Mouse (Mus musculus) adrenal gland, postnatal 36 days (tissue): Measurements from ENCODE around the gene Polr2h. TPM values are rescaled to one million over a fixed set of nuclear protein-coding genes. Genes with fewer than 3 reads are reported as not detected.

Experiments used
- DNase-seq, 2 experiments: peaks; one replicate each; pipeline ENCODE4 v3.0.0; 2021; ENCODE audit warnings: mixed read lengths in 1 of 2
- total RNA-seq, 2 experiments: library from RNA; stranded (reverse); gene quantifications; 2 replicates each; pipeline ENCODE4 v1.2.3; 2021

The Polr2h gene
- total RNA-seq, 2 experiments from 2014 or later, result 37.0 to 56.4 TPM

- no peak for DNase-seq
Measured at GRCm38 (mm10) chr16:20722736-20723135, 5.3 kb downstream of the Polr2h start.

- DNase-seq, result no peak
Measured at GRCm38 (mm10) chr16:20723247-20723646, 5.8 kb downstream of the Polr2h start.

- peak; percentile 84 to 85 for DNase-seq
Measured at GRCm38 (mm10) chr16:20724338-20724748, 6.9 kb downstream of the Polr2h start.

- no peak for DNase-seq
Measured at GRCm38 (mm10) chr16:20725321-20725720, 7.9 kb downstream of the Polr2h start.

- no peak for DNase-seq
Measured at GRCm38 (mm10) chr16:20725750-20726149, 8.3 kb downstream of the Polr2h start.

GRCm38 (mm10) chr16:20726384-20726783, 8.9 kb downstream of the Polr2h start:
- no peak for DNase-seq

GRCm38 (mm10) chr16:20730293-20730711, 12.8 kb downstream of the Polr2h start:
- peak; percentile 24 to 28 for DNase-seq

GRCm38 (mm10) chr16:20731688-20732087, 14.2 kb downstream of the Polr2h start:
- DNase-seq, result no peak

GRCm38 (mm10) chr16:20732251-20732924, 14.9 kb downstream of the Polr2h start:
- no peak for DNase-seq

- DNase-seq, result peak; percentile 83 to 84
Measured at GRCm38 (mm10) chr16:20732925-20733730, 15.7 kb downstream of the Polr2h start, which contains the start of gene Chrd. Chrd (plus strand) TSS chr16:20733127.

- no peak for DNase-seq
Measured at GRCm38 (mm10) chr16:20733731-20734730, 16.6 kb downstream of the Polr2h start, which contains the start of gene Thpo. Thpo (minus strand) TSS chr16:20734511.

GRCm38 (mm10) chr16:20735651-20736050, 18.2 kb downstream of the Polr2h start:
- no peak for DNase-seq

- DNase-seq, result no peak
Measured at GRCm38 (mm10) chr16:20736168-20736567, 18.7 kb downstream of the Polr2h start.

GRCm38 (mm10) chr16:20736823-20737222, 19.4 kb downstream of the Polr2h start:
- no peak for DNase-seq

GRCm38 (mm10) chr16:20739845-20740244, 22.4 kb downstream of the Polr2h start:
- no peak for DNase-seq

- DNase-seq, result peak; percentile 75 to 80
Measured at GRCm38 (mm10) chr16:20746641-20747040, 29.2 kb downstream of the Polr2h start.

GRCm38 (mm10) chr16:20750518-20750917, 33.1 kb downstream of the Polr2h start:
- DNase-seq, result no peak

GRCm38 (mm10) chr16:20756052-20756451, 38.6 kb downstream of the Polr2h start:
- DNase-seq, result peak; percentile 47 to 61

GRCm38 (mm10) chr16:20757385-20757784, 39.9 kb downstream of the Polr2h start:
- no peak for DNase-seq

- DNase-seq, result peak; percentile 65 to 76
Measured at GRCm38 (mm10) chr16:20761681-20762080, 44.2 kb downstream of the Polr2h start.

- peak; percentile 58 to 79 for DNase-seq
Measured at GRCm38 (mm10) chr16:20765244-20765643, 47.8 kb downstream of the Polr2h start.
